Mouse (Mus musculus): ENCODE results near the gene Lurap1. TPM values are rescaled to one million over a fixed set of nuclear protein-coding genes. Genes with fewer than 3 reads are reported as not detected.

Gene Lurap1
- polyA plus RNA-seq (2014; fragmentation: Nextera tagmentation; extraction: Ambion mirVana), result 2.3 and 2.8 TPM in 2 replicates

GRCm38 (mm10) chr4:116151238-116151637 is at the start of gene Lurap1:
TSS of gene Lurap1 (minus strand) at chr4:116151338.
- Histone ChIP-seq H3K27me3 (ENCODE audit: control insufficient read depth, insufficient read depth, low read length) (no peaks in the 10 kb centered on the region), H3K27ac (ENCODE audit: low read depth, low read length) (peak within 1 kb of the TSS; percentile 59), H3K36me3 (ENCODE audit: control insufficient read depth, insufficient read depth, low read length) (peaks cover 5% of the 10 kb centered on the region; the same call in 1 of the 2 replicates), H3K4me3 (ENCODE audit: low read depth, low read length) (peak within 1 kb of the TSS; percentile 68), H3K4me1 (replicated peaks; ENCODE audit: control insufficient read depth, insufficient read depth, low read length) (peaks cover 6% of the 10 kb centered on the region), H3K4me2 (ENCODE audit: low read depth, low read length, severe bottlenecking) (peak within 1 kb of the TSS; percentile 76), H3K9ac (ENCODE audit: low read length) (peak within 1 kb of the TSS; percentile 95), H3K9me3 (ENCODE audit: control insufficient read depth, low read length) (no peaks in the 10 kb centered on the region)
- no peak for ATAC-seq (replicated peaks; ENCODE audit: low FRiP score)
- no peak for DNase-seq (ENCODE audit: low spot score)
- 81% methylated on average over 6 of the region's 6 CpGs for WGBS

- H3K9me3 ChIP-seq (ENCODE audit: control insufficient read depth, low read length), result no peaks in the 10 kb centered on the region
- H3K36me3 ChIP-seq (ENCODE audit: control insufficient read depth, insufficient read depth, low read length), result no peaks in the 10 kb centered on the region
- H3K9ac ChIP-seq (ENCODE audit: low read length), result no peak overlapping the region
- ATAC-seq (replicated peaks; ENCODE audit: low FRiP score), result no peak
- H3K4me1 ChIP-seq (replicated peaks; ENCODE audit: control insufficient read depth, insufficient read depth, low read length), result no peaks in the 10 kb centered on the region
- DNase-seq (ENCODE audit: low spot score), result no peak
- H3K4me2 ChIP-seq (ENCODE audit: low read depth, low read length, severe bottlenecking), result no peak overlapping the region
- H3K4me3 ChIP-seq (ENCODE audit: low read depth, low read length), result no peak overlapping the region
- no peak overlapping the region for H3K27ac ChIP-seq (ENCODE audit: low read depth, low read length)
- WGBS, result 76% methylated on average over 2 of the region's 2 CpGs
- no peaks in the 10 kb centered on the region for H3K27me3 ChIP-seq (ENCODE audit: control insufficient read depth, insufficient read depth, low read length)
Measured at GRCm38 (mm10) chr4:116198422-116198821, 47.3 kb upstream of the Lurap1 start.

GRCm38 (mm10) chr4:116193583-116194383 is 42.6 kb upstream of the Lurap1 start:
- Histone ChIP-seq H3K9ac (ENCODE audit: low read length) (no peak overlapping the region), H3K9me3 (ENCODE audit: control insufficient read depth, low read length) (no peaks in the 10 kb centered on the region), H3K4me3 (ENCODE audit: low read depth, low read length) (no peak overlapping the region), H3K27ac (ENCODE audit: low read depth, low read length) (no peak overlapping the region), H3K4me1 (replicated peaks; ENCODE audit: control insufficient read depth, insufficient read depth, low read length) (no peaks in the 10 kb centered on the region), H3K4me2 (ENCODE audit: low read depth, low read length, severe bottlenecking) (no peak overlapping the region), H3K27me3 (ENCODE audit: control insufficient read depth, insufficient read depth, low read length) (no peaks in the 10 kb centered on the region), H3K36me3 (ENCODE audit: control insufficient read depth, insufficient read depth, low read length) (no peaks in the 10 kb centered on the region)
- WGBS, result 77% methylated on average over 9 of the region's 9 CpGs
- no peak for DNase-seq (ENCODE audit: low spot score)
- ATAC-seq (replicated peaks; ENCODE audit: low FRiP score), result no peak

GRCm38 (mm10) chr4:116192286-116192835 is 41.2 kb upstream of the Lurap1 start:
- DNase-seq (ENCODE audit: low spot score), result no peak
- Histone ChIP-seq H3K9ac (ENCODE audit: low read length) (no peak overlapping the region), H3K4me2 (ENCODE audit: low read depth, low read length, severe bottlenecking) (no peak overlapping the region)

GRCm38 (mm10) chr4:116185083-116185482 is 33.9 kb upstream of the Lurap1 start:
- H3K36me3 ChIP-seq (ENCODE audit: control insufficient read depth, insufficient read depth, low read length), result no peaks in the 10 kb centered on the region
- no peak overlapping the region for H3K27ac ChIP-seq (ENCODE audit: low read depth, low read length)
- ATAC-seq (replicated peaks; ENCODE audit: low FRiP score) (no peak), DNase-seq (ENCODE audit: low spot score) (no peak)
- H3K9me3 ChIP-seq (ENCODE audit: control insufficient read depth, low read length), result no peaks in the 10 kb centered on the region
- peaks cover 4% of the 10 kb centered on the region; the same call in 1 of the 2 replicates for H3K4me1 ChIP-seq (replicated peaks; ENCODE audit: control insufficient read depth, insufficient read depth, low read length)
- WGBS, result 94% methylated on average over 4 of the region's 4 CpGs
- no peak overlapping the region for H3K4me3 ChIP-seq (ENCODE audit: low read depth, low read length)
- no peaks in the 10 kb centered on the region for H3K27me3 ChIP-seq (ENCODE audit: control insufficient read depth, insufficient read depth, low read length)
- H3K4me2 ChIP-seq (ENCODE audit: low read depth, low read length, severe bottlenecking), result no peak overlapping the region
- H3K9ac ChIP-seq (ENCODE audit: low read length), result no peak overlapping the region

More at GRCm38 (mm10) chr4:116192286-116192835, 41.2 kb upstream of the Lurap1 start:
- ATAC-seq (replicated peaks; ENCODE audit: low FRiP score), result no peak
- Histone ChIP-seq H3K36me3 (ENCODE audit: control insufficient read depth, insufficient read depth, low read length) (no peaks in the 10 kb centered on the region), H3K27ac (ENCODE audit: low read depth, low read length) (no peak overlapping the region), H3K4me1 (replicated peaks; ENCODE audit: control insufficient read depth, insufficient read depth, low read length) (no peaks in the 10 kb centered on the region), H3K9me3 (ENCODE audit: control insufficient read depth, low read length) (no peaks in the 10 kb centered on the region), H3K27me3 (ENCODE audit: control insufficient read depth, insufficient read depth, low read length) (no peaks in the 10 kb centered on the region), H3K4me3 (ENCODE audit: low read depth, low read length) (no peak overlapping the region)
- WGBS, result 70% methylated on average over 4 of the region's 4 CpGs

GRCm38 (mm10) chr4:116182745-116183144 is 31.6 kb upstream of the Lurap1 start:
- 5% methylated on average over 12 of the region's 12 CpGs for WGBS
- DNase-seq (ENCODE audit: low spot score) (no peak), ATAC-seq (replicated peaks; ENCODE audit: low FRiP score) (no peak)
- H3K27me3 ChIP-seq (ENCODE audit: control insufficient read depth, insufficient read depth, low read length), result no peaks in the 10 kb centered on the region
- H3K36me3 ChIP-seq (ENCODE audit: control insufficient read depth, insufficient read depth, low read length), result no peaks in the 10 kb centered on the region
- peaks cover 4% of the 10 kb centered on the region; the same call in 1 of the 2 replicates for H3K4me1 ChIP-seq (replicated peaks; ENCODE audit: control insufficient read depth, insufficient read depth, low read length)
- 0 out of 2 replicates have a peak overlapping the region, but pooled peaks have one; percentile 2 for H3K4me3 ChIP-seq (ENCODE audit: low read depth, low read length)
- peak overlapping the region; percentile 47 for H3K9ac ChIP-seq (ENCODE audit: low read length)
- H3K4me2 ChIP-seq (ENCODE audit: low read depth, low read length, severe bottlenecking), result peak overlapping the region; percentile 31; the same call in 1 of the 2 replicates
- no peaks in the 10 kb centered on the region for H3K9me3 ChIP-seq (ENCODE audit: control insufficient read depth, low read length)
- H3K27ac ChIP-seq (ENCODE audit: low read depth, low read length), result no peak overlapping the region

- Histone ChIP-seq H3K27me3 (ENCODE audit: control insufficient read depth, insufficient read depth, low read length) (no peaks in the 10 kb centered on the region), H3K9ac (ENCODE audit: low read length) (no peak overlapping the region), H3K36me3 (ENCODE audit: control insufficient read depth, insufficient read depth, low read length) (no peaks in the 10 kb centered on the region), H3K9me3 (ENCODE audit: control insufficient read depth, low read length) (no peaks in the 10 kb centered on the region), H3K4me3 (ENCODE audit: low read depth, low read length) (no peak overlapping the region), H3K27ac (ENCODE audit: low read depth, low read length) (no peak overlapping the region), H3K4me1 (replicated peaks; ENCODE audit: control insufficient read depth, insufficient read depth, low read length) (peaks cover 4% of the 10 kb centered on the region; the same call in 1 of the 2 replicates), H3K4me2 (ENCODE audit: low read depth, low read length, severe bottlenecking) (no peak overlapping the region)
- WGBS, result 13% methylated on average over 3 of the region's 3 CpGs
- no peak for ATAC-seq (replicated peaks; ENCODE audit: low FRiP score)
- DNase-seq (ENCODE audit: low spot score), result no peak
Measured at GRCm38 (mm10) chr4:116182079-116182478, 30.9 kb upstream of the Lurap1 start.

- Histone ChIP-seq H3K9ac (ENCODE audit: low read length) (no peak overlapping the region), H3K4me1 (replicated peaks; ENCODE audit: control insufficient read depth, insufficient read depth, low read length) (peaks cover 3% of the 10 kb centered on the region; the same call in 1 of the 2 replicates), H3K4me2 (ENCODE audit: low read depth, low read length, severe bottlenecking) (no peak overlapping the region), H3K4me3 (ENCODE audit: low read depth, low read length) (no peak overlapping the region), H3K27ac (ENCODE audit: low read depth, low read length) (0 out of 2 replicates have a peak overlapping the region, but pooled peaks have one; percentile 31), H3K27me3 (ENCODE audit: control insufficient read depth, insufficient read depth, low read length) (no peaks in the 10 kb centered on the region), H3K36me3 (ENCODE audit: control insufficient read depth, insufficient read depth, low read length) (no peaks in the 10 kb centered on the region), H3K9me3 (ENCODE audit: control insufficient read depth, low read length) (no peaks in the 10 kb centered on the region)
- no peak for DNase-seq (ENCODE audit: low spot score)
- 25% methylated on average over 5 of the region's 5 CpGs for WGBS
- no peak for ATAC-seq (replicated peaks; ENCODE audit: low FRiP score)
Measured at GRCm38 (mm10) chr4:116177140-116177539, 26.0 kb upstream of the Lurap1 start.

All from forebrain, embryonic 11.5 days (tissue).